Mouse (Mus musculus) megakaryocyte, embryonic 14.5 days (primary cell): ENCODE results near the gene Ldb2.

Experiments
- FLI1 ChIP-seq: IDR thresholded peaks from 2 replicates; pipeline ENCODE4 v1.6.1; 2012; ENCODE audit warnings: low read length, inconsistent platforms, mixed read lengths
- GATA1 ChIP-seq: IDR thresholded peaks from 3 replicates; pipeline ENCODE4 v1.6.1; 2012; ENCODE audit warnings: mixed read lengths, low read length, inconsistent platforms, borderline replicate concordance

- TF ChIP-seq GATA1 (no peak), FLI1 (no peak)
Measured at GRCm38 (mm10) chr5:44627487-44627886, 172.0 kb downstream of the Ldb2 start.
